Mouse (Mus musculus) left cerebral cortex, adult 11 months (tissue): Measurements from ENCODE around the gene Tcf23.
"Not testable (repeated sequence)": the region's sequence is repeated elsewhere in the genome, so short reads cannot be mapped to it uniquely, and the experiment has no call there.

Experiments used
- DNase-seq: peaks from one replicate; pipeline ENCODE4 v3.0.0; 2022; ENCODE audit warnings: low spot score

Tcf23 gene

DNA sequence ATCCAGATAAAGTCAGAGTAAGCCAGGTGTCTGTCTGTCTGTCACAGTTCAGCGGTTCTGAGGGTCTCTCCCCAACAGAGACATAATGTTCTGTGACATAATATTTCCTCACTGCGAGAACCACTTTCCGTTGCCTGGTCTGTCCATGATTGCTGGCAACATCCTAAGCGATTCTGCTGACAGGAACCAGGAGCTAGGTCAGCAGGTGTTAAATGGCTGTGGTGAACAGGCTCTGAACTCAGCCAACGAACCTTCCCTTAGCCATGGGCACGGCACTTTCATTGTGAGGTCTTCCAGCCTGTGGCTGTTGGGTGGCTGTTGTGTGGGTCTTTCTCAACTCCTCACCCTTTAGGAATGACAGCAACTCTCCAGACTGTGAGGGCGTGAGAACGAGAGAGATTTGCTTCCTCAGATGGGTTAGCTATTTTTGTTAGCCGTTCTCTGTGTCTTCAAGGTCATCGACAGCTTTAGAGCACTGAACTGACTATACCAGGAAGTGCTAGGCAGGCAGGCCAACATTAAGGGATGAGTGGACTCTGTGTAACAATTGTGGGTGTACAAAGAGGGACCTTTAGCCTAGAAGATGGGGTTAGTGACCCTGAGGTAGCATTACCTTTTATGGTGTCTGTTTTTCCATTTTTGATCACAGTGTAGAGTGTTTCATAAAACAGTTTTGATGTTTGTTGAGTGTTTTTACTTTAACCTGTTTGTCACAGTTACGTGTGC, 26.6 kb downstream of the Tcf23 start:
- no peak for DNase-seq

DNA sequence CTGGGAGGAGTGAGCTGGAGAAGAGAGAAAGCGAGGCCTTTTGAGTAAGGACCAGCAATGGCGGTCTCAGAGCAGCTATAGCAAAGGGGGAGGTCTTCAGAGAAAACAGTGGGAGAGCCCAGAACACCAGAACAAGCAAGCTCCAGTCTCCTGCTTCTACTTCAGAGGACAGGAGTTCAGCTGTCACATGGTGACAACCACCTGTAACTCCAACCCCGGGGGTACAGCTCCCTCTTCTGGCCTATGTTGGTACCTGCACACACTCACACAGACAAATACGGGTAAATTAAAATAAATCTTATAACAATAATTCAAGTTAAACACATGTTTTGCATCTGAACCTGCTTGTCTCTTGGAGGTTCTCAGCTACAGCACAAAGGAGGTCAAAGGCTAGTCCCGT, 29.8 kb downstream of the Tcf23 start:
- DNase-seq = no peak

- no peak for DNase-seq
These were observed 30.9 kb downstream of the Tcf23 start for GRCm38 (mm10) chr5:30999324-30999723.

GRCm38 (mm10) chr5:31000122-31000521, 31.7 kb downstream of the Tcf23 start:
- no peak for DNase-seq

DNA sequence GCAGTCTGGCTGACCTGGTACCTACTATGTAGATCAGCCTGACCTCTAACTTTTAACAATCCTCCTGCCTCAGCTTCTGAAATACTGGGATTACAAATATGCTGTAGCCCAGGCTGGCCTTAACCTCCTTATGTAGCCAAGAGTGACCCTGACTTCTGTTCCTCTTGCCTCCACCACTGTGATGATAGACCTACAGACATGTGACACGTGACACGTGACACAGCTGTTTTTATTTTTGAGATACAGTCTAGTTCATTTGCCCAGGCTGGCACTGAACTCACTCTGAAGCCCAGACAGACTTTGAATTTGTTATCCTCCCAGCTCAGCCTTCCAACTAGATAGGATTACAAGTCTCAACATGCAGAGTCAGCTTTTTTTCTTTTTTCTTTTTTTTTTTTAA, 32.5 kb downstream of the Tcf23 start:
- no peak for DNase-seq

DNA sequence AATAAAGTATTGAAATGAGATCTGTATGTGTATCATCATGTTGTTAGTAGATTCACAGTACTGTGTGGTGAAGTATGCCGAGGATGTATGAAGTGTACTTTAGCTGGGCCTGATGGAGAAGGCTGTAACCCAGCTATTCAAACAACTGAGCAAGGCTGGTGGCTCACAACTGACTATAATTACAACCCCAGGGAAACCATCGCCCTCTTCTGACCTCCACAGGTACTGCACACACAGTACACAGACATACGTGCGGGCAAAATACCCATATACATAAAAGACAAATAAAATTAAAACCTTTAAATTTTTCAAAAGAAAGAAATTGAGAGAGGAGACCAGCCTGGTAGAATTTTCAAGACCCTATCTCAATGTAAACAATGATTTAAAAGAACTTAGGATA, 33.1 kb downstream of the Tcf23 start:
- DNase-seq = no peak

DNA sequence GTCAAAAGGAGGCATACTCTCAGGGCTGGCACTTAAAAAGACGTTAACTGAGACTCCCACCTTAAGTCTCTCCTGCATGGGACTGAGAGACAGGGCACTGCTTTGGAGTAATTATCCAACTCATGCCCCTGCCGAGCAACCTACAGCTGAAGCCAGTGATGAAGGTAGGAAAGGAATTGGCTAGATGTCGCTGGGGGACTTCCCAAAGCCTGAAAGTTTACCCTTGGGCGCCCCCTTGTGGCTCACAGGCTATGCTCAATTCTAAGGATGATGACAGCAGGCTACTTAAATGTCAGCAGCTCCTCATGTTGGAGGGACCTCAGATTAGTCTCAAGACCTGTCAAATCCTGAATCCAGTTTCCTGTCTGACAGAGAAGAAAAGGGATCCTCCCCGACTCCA, 35.7 kb downstream of the Tcf23 start:
- DNase-seq = peak; percentile 85

DNA sequence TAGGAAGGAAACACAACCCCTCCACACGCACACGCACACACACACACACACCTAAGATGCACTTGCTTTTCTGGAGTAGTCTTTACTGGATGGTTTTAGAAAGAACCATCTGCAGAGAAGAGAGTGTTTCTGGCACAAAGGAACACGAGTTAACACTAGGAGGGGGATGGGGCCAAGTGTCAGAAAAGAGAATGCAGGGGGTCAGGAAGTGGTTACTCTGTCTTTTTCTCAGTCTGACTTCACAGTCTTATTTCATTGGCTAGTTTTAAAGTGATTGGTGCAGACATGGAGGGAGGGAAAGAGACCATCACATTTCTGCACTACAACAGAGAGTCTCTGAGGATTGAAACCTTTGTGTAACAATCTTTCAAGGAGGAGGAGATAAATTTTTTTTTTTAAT, 44.3 kb downstream of the Tcf23 start:
- no peak for DNase-seq

GRCm38 (mm10) chr5:31015913-31016312, 47.5 kb downstream of the Tcf23 start:
- no peak for DNase-seq

DNA sequence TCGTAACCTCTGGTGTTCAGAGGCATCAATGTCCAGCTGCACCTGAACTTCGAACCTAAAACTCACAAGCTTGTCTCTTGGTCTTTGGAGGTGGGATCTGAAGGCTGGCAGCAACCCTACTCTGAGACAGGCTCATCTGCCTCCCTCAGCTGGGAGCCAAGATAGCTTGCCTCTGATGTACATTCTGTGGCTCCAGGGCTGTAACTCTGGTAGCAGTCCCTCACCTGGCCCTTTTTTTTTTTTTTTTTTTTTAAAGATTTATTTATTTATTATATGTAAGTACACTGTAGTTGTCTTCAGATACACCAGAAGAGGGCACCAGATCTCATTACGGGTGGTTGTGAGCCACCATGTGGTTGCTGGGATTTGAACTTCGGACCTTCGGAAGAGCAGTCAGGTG, 53.3 kb downstream of the Tcf23 start:
- DNase-seq = not testable (repeated sequence)

DNA sequence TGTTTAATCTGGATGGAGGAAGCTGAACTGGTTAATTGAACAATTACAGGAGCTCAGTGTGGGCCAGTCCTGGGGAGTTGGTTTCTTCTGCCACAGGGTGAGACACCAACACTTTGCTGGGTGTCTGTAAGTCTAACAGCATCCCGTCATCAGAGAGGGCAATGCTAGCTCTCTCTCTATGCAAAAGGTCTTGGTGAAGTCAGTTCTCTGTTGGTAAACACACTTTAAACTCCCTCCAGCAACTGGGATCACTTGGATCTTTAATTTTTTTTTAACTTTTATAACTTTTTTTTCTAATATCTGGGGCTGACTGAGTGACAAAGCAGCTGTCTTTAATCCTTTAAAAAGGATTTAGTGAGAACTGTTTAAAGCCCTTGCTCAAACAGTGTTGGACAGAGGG, 54.2 kb downstream of the Tcf23 start:
- no peak for DNase-seq

DNA sequence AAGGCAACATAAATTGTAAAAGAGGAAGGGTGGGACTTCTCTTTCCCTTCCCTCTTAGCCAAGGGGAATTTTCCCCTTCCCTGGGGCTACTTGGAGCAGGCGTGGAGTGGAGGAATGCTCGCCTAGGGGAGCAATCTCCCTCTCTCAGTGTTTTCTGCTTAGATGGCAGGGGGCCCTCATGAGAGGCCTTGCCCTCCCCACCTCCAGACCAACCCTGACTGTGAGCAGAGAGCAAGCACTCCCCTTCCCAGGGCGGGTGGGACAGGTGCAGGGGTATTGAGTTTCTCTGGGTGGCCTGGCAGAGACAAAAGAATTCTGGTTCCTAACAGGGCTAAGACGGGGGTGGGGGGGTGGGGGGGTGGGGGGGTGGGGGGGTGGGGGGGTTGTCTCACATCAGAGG, 54.8 kb downstream of the Tcf23 start:
- DNase-seq = no peak

- DNase-seq = no peak
These were observed 56.2 kb downstream of the Tcf23 start for GRCm38 (mm10) chr5:31024641-31025040.
